Mouse (Mus musculus): ENCODE data around the gene Lonp2.

The Lonp2 gene

DNA sequence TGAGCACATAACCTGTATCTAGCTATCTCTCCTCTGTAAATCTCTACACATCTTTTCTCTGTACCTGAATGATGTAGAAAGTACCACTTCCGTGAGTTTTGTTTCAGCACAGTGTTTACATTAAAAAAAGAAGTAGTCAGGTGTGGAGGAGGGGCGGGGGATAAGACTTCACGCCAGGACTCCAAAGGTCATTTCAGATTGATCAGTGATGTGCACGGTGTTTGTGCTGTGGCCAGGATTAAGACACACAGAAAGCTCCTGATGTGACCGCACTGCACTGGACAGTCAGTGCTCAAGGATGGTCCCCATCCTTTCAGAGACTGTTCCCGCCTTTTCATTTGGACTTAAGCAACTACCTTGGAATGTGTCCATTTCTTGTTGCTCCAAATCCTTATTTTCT lies 136.9 kb downstream of the Lonp2 start:
- ChIA-PET POLR2A (interaction anchor here in 2 of 4 experiments (1.0 to 4.4 kb wide), 7 partner anchors 10 to 142 kb away, joined by 3 to 20 read pairs (median 6); partner anchors contain the start of genes Gm10638 (in 1 of the 2) and Siah1a (in 1 of the 2)), CTCF (interaction anchor here in 1 of 4 experiments (1.1 kb wide), 1 partner anchor 148 kb away, joined by 3 read pairs; no protein-coding TSS in a partner anchor)

- POLR2A ChIA-PET = interaction anchor here in 1 of 4 experiments (0.6 to 4.4 kb wide), 3 partner anchors 13 to 147 kb away, joined by 3 to 20 read pairs (median 12); partner anchors contain the start of genes Gm10638 and Siah1a
Observed at GRCm38 (mm10) chr8:86762806-86763205, 139.0 kb downstream of the Lonp2 start.

DNA sequence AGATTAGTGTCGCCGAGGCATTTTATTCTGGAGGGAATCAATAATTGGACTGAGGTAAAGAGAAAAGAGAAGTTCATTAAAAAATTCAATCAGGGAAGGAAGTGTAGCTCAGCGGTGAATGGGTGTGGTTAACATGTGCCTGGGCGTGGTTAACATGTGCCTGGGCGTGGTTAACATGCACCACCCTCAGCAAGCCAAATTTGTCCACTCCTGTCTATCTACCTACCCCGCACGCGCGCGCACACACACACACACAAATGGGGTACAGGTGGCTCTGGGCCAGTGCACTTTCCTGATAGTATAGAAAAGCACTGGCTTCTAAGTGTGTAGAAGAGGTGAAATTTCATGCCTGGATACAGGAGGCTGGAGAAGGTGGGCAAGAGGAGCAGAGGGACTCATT lies 141.3 kb downstream of the Lonp2 start:
- CTCF ChIA-PET = interaction anchor here in 1 of 4 experiments (0.6 to 1.0 kb wide), 3 partner anchors 55 to 1154 kb away, joined by 3 read pairs; no protein-coding TSS in a partner anchor
- POLR2A ChIA-PET = interaction anchor here in 3 of 4 experiments (0.6 to 4.3 kb wide), 16 partner anchors 9 to 467 kb away, joined by 3 to 35 read pairs (median 6); partner anchors contain the start of genes Gm10638 (in 3 of the 3) and Siah1a (in 3 of the 3)

More at GRCm38 (mm10) chr8:86762806-86763205, 139.0 kb downstream of the Lonp2 start:
- CTCF ChIA-PET = no interaction called here

DNA sequence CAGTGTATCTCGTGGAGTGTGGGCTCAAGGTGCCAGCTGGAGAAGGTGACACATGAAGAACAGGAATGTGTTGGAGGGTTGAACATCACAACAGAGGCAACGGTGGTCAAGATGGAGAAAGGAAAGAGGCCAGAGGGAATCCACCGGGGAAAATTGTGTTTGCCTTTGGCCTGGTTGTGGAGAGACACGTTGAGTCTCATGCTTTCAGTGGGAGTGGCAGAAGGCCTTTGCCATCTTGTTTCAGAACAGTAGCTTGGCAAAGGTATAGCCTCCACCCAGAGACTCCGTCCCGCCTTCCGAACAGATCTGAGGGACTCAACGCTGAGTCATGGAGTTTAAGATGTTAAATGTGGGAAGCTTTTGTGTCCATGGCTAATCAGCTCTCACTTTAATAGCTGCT lies 141.8 kb downstream of the Lonp2 start:
- POLR2A ChIA-PET = interaction anchor here in 3 of 4 experiments (0.6 to 4.3 kb wide), 13 partner anchors 8 to 129 kb away, joined by 3 to 35 read pairs (median 8); partner anchors contain the start of genes Gm10638 (in 3 of the 3) and Siah1a (in 3 of the 3)

GRCm38 (mm10) chr8:86766548-86767211 lies 142.8 kb downstream of the Lonp2 start:
- ChIA-PET CTCF (no interaction called here), POLR2A (interaction anchor here in 3 of 4 experiments (0.6 to 4.3 kb wide), 12 partner anchors 9 to 128 kb away, joined by 3 to 35 read pairs (median 6); partner anchors contain the start of genes Gm10638 (in 1 of the 3) and Siah1a (in 1 of the 3))

More for the DNA sequence above, 141.8 kb downstream of the Lonp2 start:
- CTCF ChIA-PET = interaction anchor here in 1 of 4 experiments (0.6 to 1.0 kb wide), 2 partner anchors 55 to 1153 kb away, joined by 3 read pairs; no protein-coding TSS in a partner anchor

DNA sequence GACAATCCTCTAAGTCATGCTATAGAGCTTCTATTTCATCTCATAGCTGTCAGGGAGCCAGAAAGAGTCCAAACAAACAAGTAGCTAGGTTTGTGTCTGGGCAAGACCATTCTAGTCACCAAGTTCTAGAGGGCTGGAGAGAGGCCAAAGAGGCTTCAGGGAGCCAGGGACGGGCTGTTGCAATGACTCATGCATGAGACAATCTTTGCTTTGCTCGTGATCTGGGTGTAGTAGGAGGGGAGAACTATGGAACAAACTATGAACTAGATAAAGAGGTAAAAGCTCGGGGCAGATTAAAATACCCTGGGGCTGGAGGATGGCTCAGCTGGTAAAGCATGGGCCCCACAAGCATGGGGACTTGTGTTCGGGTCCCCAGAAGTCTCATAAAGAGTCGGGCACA lies 144.7 kb downstream of the Lonp2 start:
- POLR2A ChIA-PET = interaction anchor here in 2 of 4 experiments (0.6 to 4.3 kb wide), 4 partner anchors 11 to 289 kb away, joined by 3 to 29 read pairs (median 7); no protein-coding TSS in a partner anchor
- CTCF ChIA-PET = no interaction called here

DNA sequence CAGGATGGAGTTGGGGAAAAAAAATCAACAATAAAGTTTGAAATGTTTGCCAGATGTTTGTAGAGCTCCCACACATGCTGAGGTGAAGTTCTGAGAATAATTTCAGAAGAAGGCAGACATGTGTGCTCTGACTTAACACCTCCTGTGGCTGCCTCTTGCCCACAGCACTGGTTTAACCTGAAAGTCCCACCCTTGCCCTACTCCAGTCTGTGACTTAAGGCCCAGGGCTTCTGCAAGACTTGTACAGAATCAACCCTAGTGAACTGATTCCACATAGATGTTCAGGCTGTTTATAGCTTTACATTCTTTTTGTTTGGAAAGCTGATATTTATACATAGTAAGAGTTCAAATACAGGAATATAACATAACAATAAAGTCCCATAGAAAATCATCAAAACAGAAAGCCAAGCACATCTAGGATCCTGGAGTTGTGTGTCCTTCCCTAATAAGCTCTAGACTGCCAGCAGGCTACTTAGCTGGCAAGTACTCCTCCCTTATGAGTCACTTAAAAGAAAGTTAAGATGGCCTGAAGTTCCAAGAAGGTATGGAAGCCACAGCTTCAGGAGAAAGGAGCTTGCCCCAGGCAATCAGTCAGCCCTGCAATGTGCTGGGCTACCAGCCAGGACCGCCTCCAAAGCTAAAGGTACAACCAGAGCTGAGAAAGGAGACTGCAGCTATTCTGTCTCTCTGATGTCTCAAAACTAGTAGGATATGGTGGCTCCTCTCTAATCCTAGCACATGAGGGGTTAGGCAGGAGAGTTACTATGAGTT lies 146.3 kb downstream of the Lonp2 start:
- CTCF ChIA-PET = interaction anchor here in 1 of 4 experiments (1.1 kb wide), 1 partner anchor 138 kb away, joined by 5 read pairs; no protein-coding TSS in a partner anchor
- POLR2A ChIA-PET = interaction anchor here in 2 of 4 experiments (0.8 to 3.1 kb wide), 7 partner anchors 10 to 42 kb away, joined by 3 to 19 read pairs (median 4); partner anchors contain the start of genes Gm10638 (in 1 of the 2) and Siah1a (in 1 of the 2)

All from embryonic stem cell, embryonic (primary cell).